Mouse (Mus musculus) heart, embryonic 10.5 days (tissue): ENCODE measurements at regions not wholly inside any gene's neighbourhood (a gene's known extent, or its start where the extent isn't known, plus 50 kb on each side); places are given as distances from the start of the nearest gene placed in this dataset.

ENCODE experiments used
- DNase-seq: peaks from one replicate; pipeline ENCODE4 v3.0.0-alpha.2; 2017; ENCODE audit warnings: low spot score
- H3K27ac ChIP-seq: fragments of 300-500 bp; sonication (generic); 2 replicates; pipeline ENCODE4 v1.5.1; 2016; ENCODE audit warnings: mild to moderate bottlenecking
- H3K27me3 ChIP-seq: fragments of 300-500 bp; sonication (generic); 2 replicates; pipeline ENCODE4 v1.6.1; 2016; ENCODE audit warnings: mild to moderate bottlenecking; ENCODE audit not compliant: poor library complexity, insufficient read depth, severe bottlenecking
- H3K36me3 ChIP-seq: fragments of 300-500 bp; sonication (generic); 2 replicates; pipeline ENCODE4 v1.6.1; 2016; ENCODE audit warnings: mild to moderate bottlenecking, moderate library complexity
- H3K4me1 ChIP-seq: fragments of 300-500 bp; sonication (generic); 2 replicates; pipeline ENCODE4 v1.6.1; 2016; ENCODE audit warnings: mild to moderate bottlenecking
- H3K4me3 ChIP-seq: fragments of 300-500 bp; sonication (generic); 2 replicates; pipeline ENCODE4 v1.5.1; 2016; ENCODE audit warnings: mild to moderate bottlenecking, moderate library complexity
- H3K9me3 ChIP-seq: fragments of 300-500 bp; sonication (generic); 2 replicates; pipeline ENCODE4 v1.6.1; 2016; ENCODE audit warnings: mild to moderate bottlenecking, moderate library complexity
- WGBS: fragments of 180-500 bp; shearing (Covaris S2); methylation state at CpG from one replicate; pipeline ENCODE4 v1.1.7; 2016; 5-methylcytosine and 5-hydroxymethylcytosine counted together

DNA sequence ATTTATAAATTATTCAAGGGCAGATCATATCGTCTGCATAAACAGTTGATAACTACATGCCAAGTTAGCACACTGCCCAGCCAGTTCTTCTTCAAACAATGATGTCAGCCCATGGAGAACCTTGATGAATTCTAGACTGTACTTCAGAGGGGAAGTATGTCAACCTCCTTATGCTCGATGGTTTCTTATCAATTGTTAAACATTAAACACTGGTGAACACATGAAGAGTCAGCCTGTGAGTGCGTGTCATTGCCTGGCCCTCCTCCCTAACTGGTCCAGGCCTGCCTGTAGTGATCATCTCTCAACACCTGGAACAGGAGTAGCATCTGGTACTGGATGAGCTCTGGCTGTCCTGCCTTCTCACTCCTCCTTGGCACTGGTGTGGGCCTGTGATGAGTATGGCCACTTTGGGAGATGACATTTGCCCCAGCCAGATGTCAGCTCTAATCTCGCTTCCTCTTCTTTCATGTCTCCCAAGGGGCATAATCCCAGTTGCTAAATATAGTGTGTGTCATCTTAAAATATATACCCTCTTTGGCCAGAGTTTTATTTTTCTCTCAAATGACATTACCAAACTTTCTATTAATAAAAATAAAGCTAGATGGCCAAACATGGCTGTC is 82.6 kb upstream of the Dusp10 start:
- 70% methylated on average over 4 of the region's 4 CpGs for WGBS
- peaks cover 4% of the 10 kb centered on the region; the same call in 1 of the 2 replicates for H3K4me1 ChIP-seq

DNA sequence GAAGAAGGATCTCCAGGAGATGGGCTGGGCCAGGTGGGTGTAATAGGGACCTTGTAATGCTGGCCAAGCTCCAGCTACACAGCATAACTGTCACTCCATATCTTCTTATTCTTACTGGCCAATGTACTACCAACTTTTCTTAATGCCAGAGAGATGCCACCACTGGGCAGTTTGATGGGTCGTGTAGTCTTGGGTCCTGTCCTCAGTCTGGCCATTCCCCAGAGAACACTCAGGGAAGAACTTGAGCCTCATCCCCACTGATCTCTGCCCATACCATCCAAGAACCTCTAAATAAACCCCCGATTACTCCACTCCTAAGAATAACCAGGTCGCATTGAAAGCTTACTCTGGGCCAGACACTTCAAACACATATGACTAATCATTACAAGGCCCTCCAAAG is 82.0 kb upstream of the Dusp10 start:
- Histone ChIP-seq H3K4me3 (no peak overlapping the region), H3K9me3 (no peaks in the 10 kb centered on the region), H3K27ac (no peak overlapping the region), H3K4me1 (peaks cover 4% of the 10 kb centered on the region; the same call in 1 of the 2 replicates), H3K27me3 (peaks cover 5% of the 10 kb centered on the region; the same call in 1 of the 2 replicates), H3K36me3 (no peaks in the 10 kb centered on the region)
- DNase-seq = no peak
- WGBS = 66% methylated on average over 3 of the region's 3 CpGs

More for the DNA sequence above, 82.6 kb upstream of the Dusp10 start:
- Histone ChIP-seq H3K36me3 (no peaks in the 10 kb centered on the region), H3K27ac (no peak overlapping the region), H3K4me3 (no peak overlapping the region), H3K27me3 (peaks cover 5% of the 10 kb centered on the region; the same call in 1 of the 2 replicates), H3K9me3 (no peaks in the 10 kb centered on the region)
- no peak for DNase-seq

DNA sequence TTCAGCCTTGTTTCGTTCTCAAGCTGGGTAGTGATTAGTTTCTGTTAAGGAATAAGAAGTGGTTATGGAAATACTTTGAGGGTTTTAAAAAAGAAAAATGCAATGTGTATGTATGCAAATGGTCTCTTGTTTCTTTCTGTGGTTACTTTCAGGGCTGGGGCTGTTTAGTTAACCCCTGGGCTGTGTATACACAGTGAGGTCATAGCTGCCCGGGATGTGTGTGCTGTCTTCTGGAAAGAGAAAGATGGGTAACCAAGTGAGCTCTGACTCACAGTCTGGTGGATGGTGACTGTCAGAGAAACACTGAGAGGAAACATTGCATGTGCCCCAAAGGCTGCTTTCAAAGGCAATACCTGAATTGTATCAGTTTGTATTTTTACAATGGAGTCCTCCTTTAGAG is 79.3 kb upstream of the Dusp10 start:
- 75% methylated on average over 2 of the region's 2 CpGs for WGBS
- H3K27ac ChIP-seq = no peak overlapping the region

DNA sequence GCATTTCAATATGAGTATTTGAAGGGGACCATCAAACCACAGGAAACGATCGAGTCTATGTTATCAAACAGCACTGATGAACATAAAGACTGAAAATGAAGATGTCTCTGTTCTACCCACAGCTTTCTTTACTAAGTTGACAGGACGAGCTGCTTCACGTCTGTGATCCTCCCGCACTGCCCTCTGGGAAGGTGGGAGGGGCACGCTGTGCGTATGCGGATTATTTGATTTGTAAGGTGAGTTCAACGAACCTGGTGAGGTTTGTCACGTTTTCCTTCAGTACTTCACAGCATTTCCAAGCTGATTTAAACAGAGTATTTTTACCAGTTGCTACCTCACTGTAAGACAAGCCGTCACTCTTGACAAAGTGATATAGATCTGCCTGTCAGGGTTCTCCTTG is 75.9 kb upstream of the Dusp10 start:
- DNase-seq = no peak
- 86% methylated on average over 11 of the region's 11 CpGs for whole genome bisulfite sequencing
- Histone ChIP-seq H3K27ac (no peak overlapping the region), H3K27me3 (peaks cover 4% of the 10 kb centered on the region; the same call in 1 of the 2 replicates), H3K9me3 (no peaks in the 10 kb centered on the region), H3K4me3 (no peak overlapping the region), H3K36me3 (no peaks in the 10 kb centered on the region), H3K4me1 (peaks cover 4% of the 10 kb centered on the region; the same call in 1 of the 2 replicates)

More for the DNA sequence above, 79.3 kb upstream of the Dusp10 start:
- Histone ChIP-seq H3K36me3 (no peaks in the 10 kb centered on the region), H3K4me1 (peaks cover 4% of the 10 kb centered on the region; the same call in 1 of the 2 replicates), H3K9me3 (no peaks in the 10 kb centered on the region), H3K27me3 (peaks cover 6% of the 10 kb centered on the region; the same call in 1 of the 2 replicates), H3K4me3 (no peak overlapping the region)
- DNase-seq = no peak

DNA sequence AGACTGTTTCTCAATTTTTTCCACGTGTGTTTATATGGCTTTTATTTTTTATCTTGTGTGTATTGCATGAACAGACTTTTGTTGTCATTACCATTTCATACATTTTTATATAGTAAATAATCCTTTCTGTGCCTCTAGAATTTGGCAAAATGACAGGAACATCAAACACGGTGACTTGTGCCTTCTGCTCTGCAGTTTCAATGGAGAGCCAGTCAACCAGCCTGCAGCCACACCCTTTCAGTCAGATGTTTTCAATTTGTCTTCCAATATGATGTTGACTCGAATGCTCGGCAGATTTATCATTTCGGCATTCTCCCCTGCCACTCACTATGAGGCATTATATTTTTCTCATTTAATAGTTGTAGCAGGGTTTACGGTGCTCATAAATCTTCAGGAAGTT is 74.7 kb upstream of the Dusp10 start:
- no peak overlapping the region for H3K4me3 ChIP-seq
- no peaks in the 10 kb centered on the region for H3K36me3 ChIP-seq
- WGBS = 85% methylated on average over 6 of the region's 6 CpGs
- 0 out of 2 replicates have a peak, but pooled peaks cover 3% of the 10 kb centered on the region for H3K27me3 ChIP-seq
- H3K4me1 ChIP-seq = peaks cover 4% of the 10 kb centered on the region; the same call in 1 of the 2 replicates
- H3K27ac ChIP-seq = no peak overlapping the region
- no peaks in the 10 kb centered on the region for H3K9me3 ChIP-seq
- DNase-seq = no peak

DNA sequence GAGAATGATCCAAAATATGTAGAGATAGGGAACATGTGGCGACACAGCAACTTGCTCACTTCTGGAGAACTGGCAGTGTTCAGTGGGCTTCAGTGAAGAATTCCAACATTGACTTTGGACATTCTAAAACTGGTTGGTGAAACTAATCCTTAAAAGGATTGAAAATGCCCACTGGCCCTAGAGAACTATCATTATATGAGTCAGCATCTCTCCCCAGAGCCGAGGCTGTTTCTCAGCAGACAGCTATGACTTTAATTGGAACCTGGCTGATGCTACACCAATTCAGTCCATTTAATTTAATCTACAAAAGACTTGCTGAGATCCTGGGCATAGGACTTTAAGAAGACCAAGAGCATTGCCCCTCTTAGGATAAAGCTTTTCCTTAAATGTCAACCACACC is 72.4 kb upstream of the Dusp10 start:
- no peak for DNase-seq
- Histone ChIP-seq H3K4me3 (no peak overlapping the region), H3K27ac (no peak overlapping the region), H3K4me1 (no peaks in the 10 kb centered on the region), H3K9me3 (no peaks in the 10 kb centered on the region), H3K36me3 (no peaks in the 10 kb centered on the region), H3K27me3 (0 out of 2 replicates have a peak, but pooled peaks cover 7% of the 10 kb centered on the region)
- WGBS = 77% methylated on average over 2 of the region's 2 CpGs

DNA sequence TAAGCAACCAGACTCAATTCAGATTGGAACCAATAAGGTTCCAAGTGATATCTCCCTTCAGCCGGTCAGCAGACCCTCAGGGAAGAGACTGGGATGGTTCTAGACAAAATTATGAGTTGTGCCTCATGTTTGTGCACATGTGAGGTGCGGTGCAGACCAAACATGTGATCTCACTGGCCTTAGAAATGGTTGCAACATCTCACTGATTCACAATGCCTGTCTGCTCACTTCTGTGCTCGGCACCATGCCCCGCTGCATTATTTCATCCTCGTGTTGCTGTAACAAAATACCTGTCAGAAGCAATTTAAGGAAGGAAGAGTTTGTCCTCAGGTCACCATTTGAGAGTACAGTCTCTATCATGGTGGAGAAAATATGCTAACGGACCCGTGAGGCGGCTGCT is 66.9 kb upstream of the Dusp10 start:
- Histone ChIP-seq H3K36me3 (no peaks in the 10 kb centered on the region), H3K9me3 (no peaks in the 10 kb centered on the region), H3K27ac (no peak overlapping the region), H3K4me1 (0 out of 2 replicates have a peak, but pooled peaks cover 5% of the 10 kb centered on the region), H3K4me3 (no peak overlapping the region), H3K27me3 (peaks cover 4% of the 10 kb centered on the region; the same call in 1 of the 2 replicates)
- no peak for DNase-seq
- WGBS = 89% methylated on average over 8 of the region's 8 CpGs

DNA sequence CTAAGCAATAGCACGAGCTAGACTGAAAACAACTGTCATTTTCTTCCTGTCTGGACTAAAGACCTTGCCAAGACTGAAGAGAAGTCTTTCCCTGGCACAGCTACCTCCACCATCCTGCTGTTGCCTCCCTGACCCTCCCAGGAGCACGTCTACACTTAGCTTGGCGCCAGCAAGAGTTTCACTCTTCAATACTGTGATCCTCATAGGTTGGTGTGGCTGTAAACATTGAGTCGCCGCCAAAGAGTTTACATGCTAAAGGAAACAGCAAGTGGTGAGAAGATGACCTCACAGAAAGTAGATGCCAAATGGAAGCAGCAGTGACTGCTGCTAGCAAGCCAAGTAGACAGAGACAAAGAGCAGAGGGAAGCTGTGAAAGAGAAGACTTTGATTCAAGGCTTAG is 66.0 kb upstream of the Dusp10 start:
- Histone ChIP-seq H3K9me3 (no peaks in the 10 kb centered on the region), H3K4me3 (no peak overlapping the region), H3K36me3 (no peaks in the 10 kb centered on the region), H3K27me3 (peaks cover 4% of the 10 kb centered on the region; the same call in 1 of the 2 replicates), H3K27ac (no peak overlapping the region), H3K4me1 (0 out of 2 replicates have a peak, but pooled peaks cover 5% of the 10 kb centered on the region)
- 69% methylated on average over 5 of the region's 5 CpGs for WGBS
- DNase-seq = no peak

DNA sequence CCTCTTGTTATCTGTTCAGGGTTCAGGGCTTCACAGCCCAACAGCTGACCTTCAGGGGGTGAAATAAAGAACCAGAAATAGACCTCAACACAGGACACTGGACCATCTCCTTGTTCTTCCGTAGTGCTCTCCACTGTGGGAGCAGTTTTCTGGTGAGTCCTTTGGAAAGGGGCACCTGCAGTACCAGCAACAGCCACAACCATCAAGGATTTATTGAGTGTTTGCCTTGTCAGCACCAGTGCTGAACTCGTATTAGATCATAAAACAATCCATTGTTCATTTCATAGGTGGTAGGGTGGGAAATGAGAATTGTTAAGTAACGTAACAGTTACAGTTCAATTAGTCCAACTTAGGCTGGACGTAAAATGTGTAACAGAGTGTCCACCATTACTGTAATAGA is 63.9 kb upstream of the Dusp10 start:
- no peaks in the 10 kb centered on the region for H3K9me3 ChIP-seq
- peaks cover 4% of the 10 kb centered on the region; the same call in 1 of the 2 replicates for H3K27me3 ChIP-seq
- no peaks in the 10 kb centered on the region for H3K36me3 ChIP-seq
- no peak for DNase-seq
- 85% methylated on average over 4 of the region's 4 CpGs for WGBS
- no peak overlapping the region for H3K4me3 ChIP-seq
- 0 out of 2 replicates have a peak, but pooled peaks cover 5% of the 10 kb centered on the region for H3K4me1 ChIP-seq
- H3K27ac ChIP-seq = no peak overlapping the region

DNA sequence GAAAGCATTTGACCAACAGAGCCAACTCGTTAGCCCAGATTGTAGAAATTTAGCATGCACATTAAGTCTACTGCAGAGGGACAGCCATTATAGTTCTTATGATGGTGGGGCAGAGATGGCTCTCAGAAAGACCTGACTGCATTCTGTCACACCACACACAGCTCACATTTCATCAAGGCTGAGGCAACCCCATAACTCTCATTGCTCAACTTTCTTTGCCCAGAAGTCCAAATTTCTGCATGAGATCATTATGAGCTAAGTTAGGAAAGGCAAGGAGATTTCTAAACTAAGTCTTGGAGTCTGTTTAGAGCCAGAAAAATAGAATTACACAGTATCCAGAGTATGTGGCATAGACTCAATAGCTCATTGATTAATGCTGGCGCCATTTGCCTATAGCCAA is 59.0 kb upstream of the Dusp10 start:
- Histone ChIP-seq H3K9me3 (no peaks in the 10 kb centered on the region), H3K27me3 (no peaks in the 10 kb centered on the region), H3K36me3 (no peaks in the 10 kb centered on the region), H3K4me3 (no peak overlapping the region), H3K27ac (no peak overlapping the region), H3K4me1 (0 out of 2 replicates have a peak, but pooled peaks cover 5% of the 10 kb centered on the region)
- DNase-seq = no peak
- WGBS = 82% methylated on average over 2 of the region's 2 CpGs

DNA sequence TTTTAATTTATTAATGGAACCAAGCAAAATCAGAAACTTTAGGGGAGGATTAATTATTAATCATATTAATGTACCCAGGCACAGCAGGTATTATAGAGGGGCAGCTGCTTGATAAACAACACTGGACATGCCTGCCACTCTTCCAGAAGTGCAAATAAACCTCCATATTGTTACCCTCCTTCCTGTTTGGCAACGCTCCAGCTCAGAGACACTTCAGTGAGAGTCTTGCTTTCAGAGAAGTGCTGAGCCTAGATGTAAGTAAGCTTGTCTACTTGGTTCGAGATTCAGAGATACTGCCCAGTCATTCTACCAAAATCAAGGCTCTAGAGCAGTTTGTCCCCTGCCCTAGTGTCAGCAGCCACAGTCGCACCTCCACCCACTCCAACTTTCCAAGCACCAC is 56.7 kb upstream of the Dusp10 start:
- DNase-seq = no peak
- Histone ChIP-seq H3K9me3 (no peaks in the 10 kb centered on the region), H3K36me3 (no peaks in the 10 kb centered on the region), H3K27ac (no peak overlapping the region), H3K4me1 (no peaks in the 10 kb centered on the region), H3K27me3 (no peaks in the 10 kb centered on the region), H3K4me3 (no peak overlapping the region)
- 63% methylated on average over 3 of the region's 3 CpGs for WGBS

DNA sequence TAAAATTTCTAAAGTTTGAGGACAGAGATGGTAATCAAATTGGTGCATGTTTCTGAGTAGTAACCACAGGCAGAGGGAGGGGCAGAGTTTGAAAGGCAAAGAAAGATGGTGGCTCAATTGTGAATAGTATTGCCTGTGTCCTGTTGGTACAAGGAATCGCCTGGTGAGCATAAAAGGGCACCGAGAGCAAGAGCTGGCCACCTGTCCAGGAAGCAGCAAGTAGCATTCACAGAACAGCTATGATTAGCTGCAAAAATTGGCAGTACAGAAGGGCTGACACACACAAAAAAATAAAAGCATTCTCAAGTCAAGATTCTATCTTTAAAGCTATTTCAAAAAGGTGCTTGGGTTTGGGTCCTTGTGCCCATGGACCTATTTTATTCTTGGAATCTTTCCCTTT is 51.7 kb upstream of the Dusp10 start:
- DNase-seq = no peak
- H3K4me1 ChIP-seq = no peaks in the 10 kb centered on the region
- no peak overlapping the region for H3K27ac ChIP-seq
- H3K36me3 ChIP-seq = no peaks in the 10 kb centered on the region
- no peaks in the 10 kb centered on the region for H3K27me3 ChIP-seq
- H3K4me3 ChIP-seq = no peak overlapping the region
- no peaks in the 10 kb centered on the region for H3K9me3 ChIP-seq
- 88% methylated on average over 2 of the region's 2 CpGs for WGBS

DNA sequence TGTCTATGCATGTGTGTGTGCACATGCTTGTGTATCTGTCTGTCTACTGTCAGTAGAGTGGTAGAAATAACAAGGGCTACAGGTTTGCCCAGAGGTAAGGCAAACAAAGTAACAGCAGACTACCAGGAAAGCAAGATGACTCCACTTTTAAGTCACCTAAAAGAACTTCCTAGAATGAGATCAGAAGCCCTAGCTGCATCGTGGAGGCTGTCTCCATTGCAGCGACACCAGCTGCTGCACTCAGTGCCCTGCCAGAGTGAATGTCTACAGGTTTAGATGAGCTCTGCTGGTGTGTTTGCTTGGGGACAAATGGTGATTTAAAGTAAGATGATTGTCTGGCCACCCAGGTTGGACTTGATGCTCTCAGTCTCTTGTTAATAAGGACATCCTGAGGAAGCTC is 50.6 kb upstream of the Dusp10 start:
- no peaks in the 10 kb centered on the region for H3K4me1 ChIP-seq
- no peaks in the 10 kb centered on the region for H3K9me3 ChIP-seq
- no peaks in the 10 kb centered on the region for H3K36me3 ChIP-seq
- no peak for DNase-seq
- H3K4me3 ChIP-seq = no peak overlapping the region
- 87% methylated on average over 2 of the region's 2 CpGs for WGBS
- H3K27me3 ChIP-seq = no peaks in the 10 kb centered on the region
- no peak overlapping the region for H3K27ac ChIP-seq

DNA sequence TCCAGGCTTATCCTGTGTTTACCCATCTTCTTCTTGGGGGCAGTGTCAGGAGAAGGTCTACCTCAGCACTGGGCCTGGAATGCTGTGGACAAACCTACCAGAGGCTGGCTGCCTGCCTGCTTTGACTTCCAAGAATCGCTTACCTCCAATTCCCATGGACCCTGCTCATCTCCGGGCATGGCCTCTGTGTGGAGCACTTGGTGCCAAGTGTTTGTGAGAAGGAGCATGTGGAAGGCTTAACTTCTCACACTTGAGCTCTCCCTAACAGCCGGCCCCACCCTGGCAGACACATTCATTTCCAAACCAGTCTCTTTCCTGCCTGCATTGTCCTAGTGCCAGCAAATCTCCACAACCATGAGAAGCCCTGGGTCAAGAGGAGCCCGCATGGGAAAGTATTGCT is 49.8 kb upstream of the Dusp10 start:
- no peaks in the 10 kb centered on the region for H3K36me3 ChIP-seq
- no peak overlapping the region for H3K27ac ChIP-seq
- H3K27me3 ChIP-seq = no peaks in the 10 kb centered on the region
- WGBS = 86% methylated on average over 4 of the region's 4 CpGs
- no peak for DNase-seq
- no peaks in the 10 kb centered on the region for H3K9me3 ChIP-seq
- no peaks in the 10 kb centered on the region for H3K4me1 ChIP-seq
- H3K4me3 ChIP-seq = no peak overlapping the region
